Mouse (Mus musculus): Measurements from ENCODE around the gene Mgll. TPM values are rescaled to one million over a fixed set of nuclear protein-coding genes. Genes with fewer than 3 reads are reported as not detected.

The Mgll gene
- polyA plus RNA-seq, 1 experiment from 2014 or later: 55.0 TPM

- H3K4me3 ChIP-seq (ENCODE audit: low read depth, low read length): no peak overlapping the region
- H3K4me2 ChIP-seq (ENCODE audit: low read length): no peak overlapping the region
- no peaks in the 10 kb centered on the region for H3K36me3 ChIP-seq (ENCODE audit: control insufficient read depth, insufficient read depth, low read length)
- WGBS: 64% methylated on average over 3 of the region's 3 CpGs
- no peak for ATAC-seq
- no peak overlapping the region for H3K9ac ChIP-seq (ENCODE audit: low read depth, low read length)
- no peak overlapping the region for H3K27ac ChIP-seq (ENCODE audit: low read length)
- no peaks in the 10 kb centered on the region for H3K27me3 ChIP-seq (ENCODE audit: control insufficient read depth, insufficient read depth, low read depth, low read length)
- H3K4me1 ChIP-seq (ENCODE audit: control insufficient read depth, insufficient read depth, low read length): no peaks in the 10 kb centered on the region
- H3K9me3 ChIP-seq (replicated peaks; ENCODE audit: control insufficient read depth, low read length, poor library complexity, severe bottlenecking): no peaks in the 10 kb centered on the region
These were observed 34.0 kb upstream of the Mgll start for GRCm38 (mm10) chr6:88690211-88690610.

GRCm38 (mm10) chr6:88691361-88691760, 32.9 kb upstream of the Mgll start:
- ATAC-seq: no peak
- Histone ChIP-seq H3K4me3 (ENCODE audit: low read depth, low read length) (no peak overlapping the region), H3K4me2 (ENCODE audit: low read length) (no peak overlapping the region), H3K27ac (ENCODE audit: low read length) (no peak overlapping the region), H3K36me3 (ENCODE audit: control insufficient read depth, insufficient read depth, low read length) (no peaks in the 10 kb centered on the region), H3K27me3 (ENCODE audit: control insufficient read depth, insufficient read depth, low read depth, low read length) (no peaks in the 10 kb centered on the region), H3K9me3 (replicated peaks; ENCODE audit: control insufficient read depth, low read length, poor library complexity, severe bottlenecking) (no peaks in the 10 kb centered on the region), H3K4me1 (ENCODE audit: control insufficient read depth, insufficient read depth, low read length) (no peaks in the 10 kb centered on the region), H3K9ac (ENCODE audit: low read depth, low read length) (no peak overlapping the region)
- 87% methylated on average over 2 of the region's 2 CpGs for WGBS

- no peak for ATAC-seq
- Histone ChIP-seq H3K27me3 (ENCODE audit: control insufficient read depth, insufficient read depth, low read depth, low read length) (no peaks in the 10 kb centered on the region), H3K4me3 (ENCODE audit: low read depth, low read length) (no peak overlapping the region), H3K36me3 (ENCODE audit: control insufficient read depth, insufficient read depth, low read length) (no peaks in the 10 kb centered on the region), H3K4me1 (ENCODE audit: control insufficient read depth, insufficient read depth, low read length) (no peaks in the 10 kb centered on the region), H3K4me2 (ENCODE audit: low read length) (no peak overlapping the region), H3K27ac (ENCODE audit: low read length) (no peak overlapping the region), H3K9me3 (replicated peaks; ENCODE audit: control insufficient read depth, low read length, poor library complexity, severe bottlenecking) (no peaks in the 10 kb centered on the region), H3K9ac (ENCODE audit: low read depth, low read length) (no peak overlapping the region)
- 90% methylated on average over 1 of the region's 1 CpGs for WGBS
These were observed 21.3 kb upstream of the Mgll start for GRCm38 (mm10) chr6:88702887-88703286.

GRCm38 (mm10) chr6:88703731-88704130, 20.5 kb upstream of the Mgll start:
- ATAC-seq: no peak
- no peak overlapping the region for H3K4me2 ChIP-seq (ENCODE audit: low read length)
- no peak overlapping the region for H3K27ac ChIP-seq (ENCODE audit: low read length)
- no peak overlapping the region for H3K9ac ChIP-seq (ENCODE audit: low read depth, low read length)
- H3K4me1 ChIP-seq (ENCODE audit: control insufficient read depth, insufficient read depth, low read length): no peaks in the 10 kb centered on the region
- 83% methylated on average over 5 of the region's 5 CpGs for WGBS
- no peak overlapping the region for H3K4me3 ChIP-seq (ENCODE audit: low read depth, low read length)
- no peaks in the 10 kb centered on the region for H3K36me3 ChIP-seq (ENCODE audit: control insufficient read depth, insufficient read depth, low read length)
- H3K27me3 ChIP-seq (ENCODE audit: control insufficient read depth, insufficient read depth, low read depth, low read length): no peaks in the 10 kb centered on the region
- H3K9me3 ChIP-seq (replicated peaks; ENCODE audit: control insufficient read depth, low read length, poor library complexity, severe bottlenecking): no peaks in the 10 kb centered on the region

- H3K36me3 ChIP-seq (ENCODE audit: control insufficient read depth, insufficient read depth, low read length): no peaks in the 10 kb centered on the region
- H3K4me2 ChIP-seq (ENCODE audit: low read length): no peak overlapping the region
- no peaks in the 10 kb centered on the region for H3K27me3 ChIP-seq (ENCODE audit: control insufficient read depth, insufficient read depth, low read depth, low read length)
- no peak for ATAC-seq
- no peaks in the 10 kb centered on the region for H3K9me3 ChIP-seq (replicated peaks; ENCODE audit: control insufficient read depth, low read length, poor library complexity, severe bottlenecking)
- WGBS: 71% methylated on average over 8 of the region's 8 CpGs
- H3K4me3 ChIP-seq (ENCODE audit: low read depth, low read length): no peak overlapping the region
- H3K4me1 ChIP-seq (ENCODE audit: control insufficient read depth, insufficient read depth, low read length): no peaks in the 10 kb centered on the region
- H3K9ac ChIP-seq (ENCODE audit: low read depth, low read length): no peak overlapping the region
- no peak overlapping the region for H3K27ac ChIP-seq (ENCODE audit: low read length)
These were observed 15.6 kb upstream of the Mgll start for GRCm38 (mm10) chr6:88708401-88709278.

GRCm38 (mm10) chr6:88709279-88709575, 15.0 kb upstream of the Mgll start:
- Histone ChIP-seq H3K4me3 (ENCODE audit: low read depth, low read length) (no peak overlapping the region), H3K36me3 (ENCODE audit: control insufficient read depth, insufficient read depth, low read length) (no peaks in the 10 kb centered on the region), H3K4me1 (ENCODE audit: control insufficient read depth, insufficient read depth, low read length) (no peaks in the 10 kb centered on the region), H3K27ac (ENCODE audit: low read length) (no peak overlapping the region), H3K27me3 (ENCODE audit: control insufficient read depth, insufficient read depth, low read depth, low read length) (no peaks in the 10 kb centered on the region), H3K4me2 (ENCODE audit: low read length) (no peak overlapping the region), H3K9me3 (replicated peaks; ENCODE audit: control insufficient read depth, low read length, poor library complexity, severe bottlenecking) (no peaks in the 10 kb centered on the region), H3K9ac (ENCODE audit: low read depth, low read length) (no peak overlapping the region)
- no peak for ATAC-seq
- WGBS: 79% methylated on average over 1 of the region's 1 CpGs

- H3K27me3 ChIP-seq (ENCODE audit: control insufficient read depth, insufficient read depth, low read depth, low read length): no peaks in the 10 kb centered on the region
- WGBS: 77% methylated on average over 3 of the region's 3 CpGs
- no peak overlapping the region for H3K27ac ChIP-seq (ENCODE audit: low read length)
- no peak overlapping the region for H3K9ac ChIP-seq (ENCODE audit: low read depth, low read length)
- H3K4me2 ChIP-seq (ENCODE audit: low read length): no peak overlapping the region
- H3K4me3 ChIP-seq (ENCODE audit: low read depth, low read length): no peak overlapping the region
- H3K9me3 ChIP-seq (replicated peaks; ENCODE audit: control insufficient read depth, low read length, poor library complexity, severe bottlenecking): no peaks in the 10 kb centered on the region
- no peak for ATAC-seq
- peaks cover 2% of the 10 kb centered on the region; the same call in 1 of the 2 replicates for H3K4me1 ChIP-seq (ENCODE audit: control insufficient read depth, insufficient read depth, low read length)
- H3K36me3 ChIP-seq (ENCODE audit: control insufficient read depth, insufficient read depth, low read length): no peaks in the 10 kb centered on the region
These were observed 12.9 kb upstream of the Mgll start for GRCm38 (mm10) chr6:88711313-88711712.

GRCm38 (mm10) chr6:88712083-88712482, 12.1 kb upstream of the Mgll start:
- H3K9me3 ChIP-seq (replicated peaks; ENCODE audit: control insufficient read depth, low read length, poor library complexity, severe bottlenecking): no peaks in the 10 kb centered on the region
- peaks cover 2% of the 10 kb centered on the region; the same call in 1 of the 2 replicates for H3K4me1 ChIP-seq (ENCODE audit: control insufficient read depth, insufficient read depth, low read length)
- no peaks in the 10 kb centered on the region for H3K27me3 ChIP-seq (ENCODE audit: control insufficient read depth, insufficient read depth, low read depth, low read length)
- 91% methylated on average over 4 of the region's 4 CpGs for WGBS
- no peak overlapping the region for H3K4me2 ChIP-seq (ENCODE audit: low read length)
- no peaks in the 10 kb centered on the region for H3K36me3 ChIP-seq (ENCODE audit: control insufficient read depth, insufficient read depth, low read length)
- H3K27ac ChIP-seq (ENCODE audit: low read length): no peak overlapping the region
- no peak for ATAC-seq
- no peak overlapping the region for H3K9ac ChIP-seq (ENCODE audit: low read depth, low read length)
- no peak overlapping the region for H3K4me3 ChIP-seq (ENCODE audit: low read depth, low read length)

GRCm38 (mm10) chr6:88713320-88713719, 10.9 kb upstream of the Mgll start:
- no peaks in the 10 kb centered on the region for H3K27me3 ChIP-seq (ENCODE audit: control insufficient read depth, insufficient read depth, low read depth, low read length)
- no peak for ATAC-seq
- H3K36me3 ChIP-seq (ENCODE audit: control insufficient read depth, insufficient read depth, low read length): no peaks in the 10 kb centered on the region
- no peak overlapping the region for H3K27ac ChIP-seq (ENCODE audit: low read length)
- H3K9ac ChIP-seq (ENCODE audit: low read depth, low read length): no peak overlapping the region
- H3K9me3 ChIP-seq (replicated peaks; ENCODE audit: control insufficient read depth, low read length, poor library complexity, severe bottlenecking): no peaks in the 10 kb centered on the region
- H3K4me3 ChIP-seq (ENCODE audit: low read depth, low read length): no peak overlapping the region
- no peak overlapping the region for H3K4me2 ChIP-seq (ENCODE audit: low read length)
- peaks cover 2% of the 10 kb centered on the region; the same call in 1 of the 2 replicates for H3K4me1 ChIP-seq (ENCODE audit: control insufficient read depth, insufficient read depth, low read length)

Measured in midbrain, embryonic 16.5 days (tissue).